Mouse (Mus musculus): ENCODE results near the gene Cep135.

- TF ChIP-seq CTCF (IDR thresholded peaks at IDR 0.05), result no peak
- no peak for TF ChIP-seq EP300 (IDR thresholded peaks at IDR 0.05)
Measured at GRCm38 (mm10) chr5:76634012-76634411, 45.5 kb downstream of the Cep135 start.

All from lung, postnatal 0 days (tissue).